Mouse (Mus musculus) limb, embryonic 10.5 days (tissue): Measurements from ENCODE around the gene Cacna1c. TPM values are rescaled to one million over a fixed set of nuclear protein-coding genes. Genes with fewer than 3 reads are reported as not detected.
"Not testable (repeated sequence)": the region's sequence is repeated elsewhere in the genome, so short reads cannot be mapped to it uniquely, and the experiment has no call there.

Experiments
- DNase-seq: peaks from one replicate; pipeline ENCODE4 v3.0.0-alpha.2; 2017; ENCODE audit warnings: low spot score
- H3K27ac ChIP-seq: fragments of 300-500 bp; sonication (generic); 2 replicates; pipeline ENCODE4 v1.5.1; 2016; ENCODE audit warnings: mild to moderate bottlenecking
- H3K27me3 ChIP-seq: fragments of 300-500 bp; sonication (generic); 2 replicates; pipeline ENCODE4 v1.6.1; 2016; ENCODE audit warnings: low read depth, mild to moderate bottlenecking; ENCODE audit not compliant: poor library complexity, severe bottlenecking
- H3K36me3 ChIP-seq: fragments of 300-500 bp; sonication (generic); 2 replicates; pipeline ENCODE4 v1.6.1; 2016; ENCODE audit warnings: mild to moderate bottlenecking, moderate library complexity
- H3K4me1 ChIP-seq: fragments of 300-500 bp; sonication (generic); 2 replicates; pipeline ENCODE4 v1.6.1; 2016
- H3K4me3 ChIP-seq: fragments of 300-500 bp; sonication (generic); 2 replicates; pipeline ENCODE4 v1.5.1; 2016; ENCODE audit warnings: mild to moderate bottlenecking, moderate library complexity
- H3K9me3 ChIP-seq: fragments of 300-500 bp; sonication (generic); replicated peaks from 2 replicates; pipeline ENCODE4 v1.6.1; 2016; ENCODE audit warnings: mild to moderate bottlenecking
- WGBS: fragments of 180-500 bp; shearing (Covaris S2); methylation state at CpG from one replicate; pipeline ENCODE4 v1.1.7; 2016; 5-methylcytosine and 5-hydroxymethylcytosine counted together
- polyA plus RNA-seq: library from polyadenylated mRNA; unstranded; fragments of >200 nt; fragmentation: Nextera tagmentation; extraction: Ambion mirVana; gene quantifications from 2 replicates; pipeline ENCODE4 v1.2.1, GENCODE M21; 2016

The Cacna1c gene
- polyA plus RNA-seq, 1 experiment from 2014 or later = 10.2 TPM

DNA sequence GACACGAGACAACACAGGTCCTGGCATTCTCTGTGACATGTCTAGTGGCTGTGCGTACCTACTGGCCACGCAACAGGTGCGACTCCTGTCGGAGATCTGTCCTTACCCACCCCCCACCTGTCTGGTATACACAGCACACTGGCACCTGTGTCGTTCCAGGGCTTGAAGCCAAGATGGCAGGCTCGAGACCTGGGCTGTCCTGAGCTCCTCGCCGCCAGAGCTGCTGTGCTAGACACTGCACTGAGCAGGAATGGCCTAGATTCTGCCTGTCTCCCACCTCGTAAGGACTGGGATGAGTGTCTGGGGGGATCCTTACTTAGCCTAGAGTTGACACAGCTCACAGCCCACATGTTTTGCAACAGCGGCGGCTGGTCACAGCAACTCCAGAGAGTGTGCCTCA, 29.0 kb upstream of the Cacna1c start:
- Histone ChIP-seq H3K4me3 (no peak overlapping the region), H3K27me3 (no peaks in the 10 kb centered on the region), H3K36me3 (peaks cover 7% of the 10 kb centered on the region; the same call in 1 of the 2 replicates), H3K4me1 (no peaks in the 10 kb centered on the region; the same call in 1 of the 2 replicates), H3K27ac (no peak overlapping the region), H3K9me3 (no peaks in the 10 kb centered on the region)
- no peak for DNase-seq
- WGBS = 89% methylated on average over 12 of the region's 12 CpGs

DNA sequence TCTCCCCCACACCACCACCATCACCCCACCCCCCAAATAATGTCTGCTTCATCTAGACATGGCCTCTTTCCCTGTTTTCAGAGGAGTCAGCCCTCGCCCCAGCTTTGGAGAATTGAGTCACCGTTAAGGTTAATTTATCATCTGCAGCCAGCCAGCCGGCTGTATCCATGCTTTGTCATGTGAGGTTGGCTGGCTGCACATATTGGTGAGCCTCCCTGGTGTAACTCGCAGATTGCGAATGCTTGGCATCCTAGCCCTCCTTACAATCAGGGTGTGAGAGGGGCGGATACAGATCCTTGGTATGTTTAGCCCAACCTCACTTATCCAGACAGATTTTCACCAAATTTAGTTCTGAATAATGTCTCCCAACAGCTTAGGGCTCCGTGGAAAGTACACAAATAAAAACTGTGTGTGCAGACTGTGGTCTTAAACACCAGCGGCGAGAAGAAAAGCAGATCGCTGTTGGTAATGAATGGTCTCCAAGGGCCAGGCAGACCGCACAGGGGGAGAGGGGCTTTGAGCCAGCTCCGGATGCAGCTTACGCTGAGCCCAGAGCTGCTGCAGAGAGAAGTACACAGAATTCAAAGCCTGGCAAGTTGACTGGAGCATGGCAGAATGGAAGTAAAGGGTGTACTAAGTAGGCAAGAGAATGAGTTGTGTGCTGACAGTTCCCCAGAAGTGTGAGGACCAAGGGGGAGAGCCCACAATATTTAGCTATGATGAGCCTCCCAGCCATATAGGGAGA, 28.4 kb upstream of the Cacna1c start:
- no peak overlapping the region for H3K4me3 ChIP-seq
- no peaks in the 10 kb centered on the region for H3K9me3 ChIP-seq
- 88% methylated on average over 13 of the region's 13 CpGs for WGBS
- no peak for DNase-seq
- no peak overlapping the region for H3K27ac ChIP-seq
- peaks cover 7% of the 10 kb centered on the region; the same call in 1 of the 2 replicates for H3K36me3 ChIP-seq
- no peaks in the 10 kb centered on the region for H3K27me3 ChIP-seq
- no peaks in the 10 kb centered on the region; the same call in 1 of the 2 replicates for H3K4me1 ChIP-seq

DNA sequence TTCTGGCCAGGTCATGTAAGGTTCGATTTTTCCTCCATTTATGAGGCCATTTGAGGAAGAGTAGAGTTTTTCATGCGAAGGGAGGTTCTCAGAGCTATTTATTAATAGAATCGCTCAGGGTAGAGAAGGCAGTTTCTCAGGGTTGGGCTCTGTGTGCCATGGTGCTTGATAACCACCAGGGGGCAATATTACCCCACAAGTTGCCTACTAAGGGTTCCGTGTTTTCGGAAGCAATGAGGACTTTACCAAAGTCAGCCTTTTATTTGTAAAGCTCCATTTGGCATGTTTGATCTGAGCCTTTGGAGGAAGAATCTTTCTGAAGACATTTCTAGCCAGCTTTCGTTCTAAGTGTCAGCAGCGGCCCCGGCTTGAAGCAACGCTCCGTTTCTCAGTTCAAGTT, 24.1 kb upstream of the Cacna1c start:
- Histone ChIP-seq H3K27ac (no peak overlapping the region), H3K9me3 (no peaks in the 10 kb centered on the region), H3K27me3 (no peaks in the 10 kb centered on the region), H3K4me1 (no peaks in the 10 kb centered on the region; the same call in 1 of the 2 replicates), H3K36me3 (peaks cover 17% of the 10 kb centered on the region), H3K4me3 (no peak overlapping the region)
- 52% methylated on average over 10 of the region's 10 CpGs for WGBS
- DNase-seq = peak; percentile 55

DNA sequence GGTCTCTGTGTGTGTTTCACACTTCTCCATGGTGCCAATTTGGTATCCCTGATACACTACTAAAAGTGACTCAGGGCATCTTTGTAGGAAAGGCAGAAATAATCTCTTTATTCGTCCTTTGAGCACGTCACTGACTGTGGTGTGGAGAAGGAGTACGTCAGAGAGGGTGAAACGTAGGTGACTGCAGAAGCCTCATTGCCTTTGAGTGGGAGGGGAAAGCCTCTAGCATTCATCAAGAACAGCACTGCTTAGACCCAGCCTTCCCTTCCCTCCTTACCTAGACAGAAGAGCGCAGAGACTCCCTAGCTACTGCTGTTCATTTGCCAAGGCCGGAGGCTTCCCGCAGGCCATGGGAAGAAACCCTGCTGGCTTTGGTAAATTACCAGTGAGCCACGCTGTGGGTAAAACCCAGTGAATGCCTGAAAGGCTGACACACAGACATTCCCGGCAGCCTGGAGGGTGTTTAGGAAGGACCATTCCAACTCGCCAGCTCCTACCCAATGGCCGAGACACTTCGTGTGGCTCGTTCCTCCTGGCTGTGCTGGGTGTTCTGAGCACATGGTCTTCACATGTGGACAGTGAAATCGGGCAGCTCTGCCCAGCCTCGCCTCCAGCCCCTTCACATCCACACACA, 23.1 kb upstream of the Cacna1c start:
- Histone ChIP-seq H3K36me3 (peaks cover 25% of the 10 kb centered on the region), H3K27ac (no peak overlapping the region)
- WGBS = 85% methylated on average over 15 of the region's 15 CpGs

DNA sequence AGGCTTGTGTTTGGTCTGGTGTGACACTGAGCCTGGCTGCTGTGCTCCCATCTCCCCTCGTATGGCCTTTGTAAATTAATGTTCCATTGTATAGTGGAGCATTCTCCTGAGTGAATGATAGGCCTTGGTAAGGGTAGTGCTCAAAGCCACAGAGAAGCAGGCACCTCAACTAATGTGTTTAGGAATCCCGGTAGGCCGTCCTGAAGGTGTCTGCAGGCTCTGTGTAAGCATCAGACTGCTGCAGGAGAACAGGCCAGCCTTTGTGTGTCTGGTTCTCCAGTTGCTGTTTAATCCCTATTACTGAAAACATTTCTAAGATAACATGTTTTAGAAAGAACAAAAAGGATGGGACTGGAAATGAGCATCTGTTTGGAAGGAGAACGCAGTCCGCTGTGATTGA, 22.4 kb upstream of the Cacna1c start:
- DNase-seq = no peak
- H3K4me1 ChIP-seq = no peaks in the 10 kb centered on the region
- no peaks in the 10 kb centered on the region for H3K27me3 ChIP-seq
- H3K27ac ChIP-seq = no peak overlapping the region
- no peak overlapping the region for H3K4me3 ChIP-seq
- no peaks in the 10 kb centered on the region for H3K9me3 ChIP-seq
- WGBS = 94% methylated on average over 5 of the region's 5 CpGs
- peaks cover 25% of the 10 kb centered on the region for H3K36me3 ChIP-seq

More for the DNA sequence above, 23.1 kb upstream of the Cacna1c start:
- H3K4me1 ChIP-seq = no peaks in the 10 kb centered on the region
- no peak for DNase-seq
- H3K9me3 ChIP-seq = no peaks in the 10 kb centered on the region
- H3K27me3 ChIP-seq = no peaks in the 10 kb centered on the region
- H3K4me3 ChIP-seq = no peak overlapping the region

DNA sequence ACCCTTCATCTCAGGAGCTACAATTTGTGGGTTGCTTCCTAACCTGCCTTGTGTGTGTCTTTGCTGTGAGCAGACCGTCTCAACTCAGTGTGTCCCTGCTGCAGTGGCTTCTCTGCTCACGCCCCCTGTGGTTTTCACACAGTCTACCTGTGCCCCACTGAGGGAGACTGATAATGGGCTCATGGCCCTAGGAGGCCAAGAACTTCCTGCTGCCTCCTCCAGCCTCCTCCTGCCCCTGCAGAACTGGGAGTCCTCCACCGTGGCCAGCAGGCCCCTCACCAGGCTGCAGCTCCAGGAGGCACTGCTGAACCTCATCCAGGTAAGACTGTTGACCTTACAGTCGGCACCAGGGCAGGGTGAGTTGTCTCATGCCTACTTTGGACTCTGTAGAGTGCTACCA, 21.4 kb upstream of the Cacna1c start:
- H3K36me3 ChIP-seq = peaks cover 33% of the 10 kb centered on the region
- H3K4me1 ChIP-seq = no peaks in the 10 kb centered on the region
- H3K27me3 ChIP-seq = no peaks in the 10 kb centered on the region
- no peak for DNase-seq
- no peak overlapping the region for H3K4me3 ChIP-seq
- no peaks in the 10 kb centered on the region for H3K9me3 ChIP-seq
- WGBS = 67% methylated on average over 4 of the region's 4 CpGs
- no peak overlapping the region for H3K27ac ChIP-seq

DNA sequence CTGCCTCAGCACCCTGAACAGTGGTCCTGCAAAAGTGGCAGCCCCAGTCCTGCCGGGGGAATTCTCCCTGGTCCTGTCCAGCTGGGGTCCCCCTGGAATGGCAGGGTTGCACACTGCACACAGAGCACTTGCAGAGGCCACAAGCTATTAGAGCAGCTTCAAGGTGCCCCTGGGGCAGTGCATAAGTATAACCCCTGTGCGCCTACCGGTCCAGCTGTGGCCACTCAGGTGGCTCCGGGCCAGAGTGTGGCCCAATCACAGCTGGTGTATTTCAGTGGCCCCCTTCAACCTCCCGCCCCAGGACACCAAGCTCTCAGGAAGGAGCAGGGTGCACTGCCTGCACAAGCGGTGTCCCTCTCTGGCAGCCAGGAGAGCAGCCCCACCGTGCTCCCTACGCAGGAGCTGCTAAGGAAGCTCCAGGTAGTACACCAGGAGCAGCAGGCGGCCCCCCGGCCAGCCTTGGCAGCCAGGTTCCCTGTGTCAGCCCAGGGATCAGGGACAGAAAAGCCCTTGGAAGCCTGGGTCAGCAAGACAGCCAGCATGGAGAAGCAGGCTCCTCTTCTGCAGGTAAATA, 18.9 kb upstream of the Cacna1c start:
- 83% methylated on average over 10 of the region's 10 CpGs for WGBS
- Histone ChIP-seq H3K4me3 (no peak overlapping the region), H3K27me3 (no peaks in the 10 kb centered on the region), H3K27ac (no peak overlapping the region), H3K4me1 (no peaks in the 10 kb centered on the region), H3K9me3 (no peaks in the 10 kb centered on the region), H3K36me3 (peaks cover 30% of the 10 kb centered on the region)
- no peak for DNase-seq

DNA sequence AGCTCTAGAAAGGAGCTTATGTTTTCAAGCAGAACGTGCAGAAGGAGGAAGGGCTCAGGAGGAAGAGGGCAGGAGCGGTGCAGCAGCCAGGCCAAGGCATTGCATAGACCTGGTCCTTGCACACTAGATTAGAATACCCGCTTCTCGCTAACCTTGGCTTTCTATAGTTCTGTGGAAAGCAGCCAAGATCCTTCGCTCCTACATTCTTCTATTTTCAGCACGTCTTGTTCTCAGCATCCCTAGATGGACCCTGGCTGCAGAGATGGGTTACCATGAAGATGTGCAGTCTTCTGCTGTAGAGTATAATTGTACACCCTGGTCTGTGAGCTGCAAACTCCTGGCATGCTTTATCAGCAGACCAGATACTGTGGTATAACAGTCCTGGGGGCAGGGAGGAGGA, 18.0 kb upstream of the Cacna1c start:
- H3K4me3 ChIP-seq = no peak overlapping the region
- no peaks in the 10 kb centered on the region for H3K4me1 ChIP-seq
- no peaks in the 10 kb centered on the region for H3K27me3 ChIP-seq
- 83% methylated on average over 6 of the region's 6 CpGs for WGBS
- no peaks in the 10 kb centered on the region for H3K9me3 ChIP-seq
- H3K36me3 ChIP-seq = peaks cover 30% of the 10 kb centered on the region
- DNase-seq = no peak
- no peak overlapping the region for H3K27ac ChIP-seq

DNA sequence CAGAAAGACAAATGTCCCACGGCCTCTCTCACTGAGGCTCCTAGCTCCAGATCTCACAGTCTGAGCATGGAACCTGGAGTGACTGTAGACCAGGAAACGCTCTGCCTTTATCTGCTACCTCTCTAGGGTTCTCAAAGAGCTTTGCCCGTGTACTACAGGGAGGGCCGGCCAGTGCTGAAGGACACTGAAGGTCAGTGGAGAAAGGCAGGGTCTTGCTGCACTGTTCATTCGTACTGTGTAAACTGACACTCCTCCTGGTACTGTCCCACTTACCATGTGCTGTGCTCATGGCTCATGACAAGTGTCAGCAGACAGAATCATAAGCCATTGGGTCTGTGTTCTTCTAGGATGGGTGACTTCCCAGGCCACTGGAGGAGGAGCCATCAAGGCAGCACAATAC, 17.2 kb upstream of the Cacna1c start:
- DNase-seq = no peak
- peaks cover 30% of the 10 kb centered on the region for H3K36me3 ChIP-seq
- 87% methylated on average over 5 of the region's 5 CpGs for WGBS
- H3K9me3 ChIP-seq = no peaks in the 10 kb centered on the region
- no peaks in the 10 kb centered on the region for H3K4me1 ChIP-seq
- H3K27me3 ChIP-seq = no peaks in the 10 kb centered on the region
- no peak overlapping the region for H3K27ac ChIP-seq
- H3K4me3 ChIP-seq = no peak overlapping the region

DNA sequence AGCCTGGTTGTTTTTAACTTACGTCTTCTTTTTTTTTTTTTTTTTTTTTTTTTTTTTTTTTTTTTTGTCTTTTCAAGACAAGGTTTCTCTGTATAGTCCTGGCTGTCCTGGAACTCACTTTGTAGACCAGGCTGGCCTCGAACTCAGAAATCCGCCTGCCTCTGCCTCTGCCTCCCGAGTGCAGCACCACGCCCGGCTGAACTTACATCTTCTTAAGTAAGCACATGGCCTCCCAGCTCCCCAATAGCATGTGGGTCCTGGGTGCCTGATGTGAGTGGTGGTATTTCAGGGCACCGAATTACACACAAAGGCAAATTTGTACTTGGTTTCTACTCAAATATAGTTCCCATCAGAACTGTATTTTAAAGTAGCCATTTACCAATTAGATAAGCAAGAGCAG, 9.8 kb upstream of the Cacna1c start:
- H3K4me1 ChIP-seq, H3K27me3 ChIP-seq, DNase-seq, H3K27ac ChIP-seq, H3K4me3 ChIP-seq, H3K9me3 ChIP-seq, H3K36me3 ChIP-seq: not testable (repeated sequence)
- 88% methylated on average over 7 of the region's 7 CpGs for WGBS

DNA sequence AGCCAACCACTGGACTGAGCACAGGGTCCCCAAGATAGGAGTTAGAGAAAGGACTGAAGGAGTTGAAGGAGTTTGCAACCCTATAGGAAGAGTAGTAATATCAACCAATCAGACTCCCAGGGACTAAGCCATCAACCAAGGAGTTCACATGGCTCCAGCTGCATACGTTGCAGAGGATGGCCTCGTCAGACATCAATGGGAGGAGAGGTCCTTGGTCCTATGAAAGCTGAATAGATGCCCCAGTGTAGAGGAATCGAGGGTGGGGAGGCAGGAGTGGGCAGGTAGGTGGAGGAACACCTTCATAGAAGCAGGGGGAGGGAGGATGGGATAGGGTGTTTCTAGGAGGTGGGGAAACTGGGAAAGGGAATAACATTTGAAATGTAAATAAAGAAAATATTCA, 8.7 kb upstream of the Cacna1c start:
- Histone ChIP-seq H3K27me3 (no peaks in the 10 kb centered on the region), H3K27ac (no peak overlapping the region), H3K4me3 (no peak overlapping the region), H3K4me1 (no peaks in the 10 kb centered on the region), H3K36me3 (no peaks in the 10 kb centered on the region), H3K9me3 (no peaks in the 10 kb centered on the region)
- no peak for DNase-seq
- WGBS = 80% methylated on average over 3 of the region's 3 CpGs

DNA sequence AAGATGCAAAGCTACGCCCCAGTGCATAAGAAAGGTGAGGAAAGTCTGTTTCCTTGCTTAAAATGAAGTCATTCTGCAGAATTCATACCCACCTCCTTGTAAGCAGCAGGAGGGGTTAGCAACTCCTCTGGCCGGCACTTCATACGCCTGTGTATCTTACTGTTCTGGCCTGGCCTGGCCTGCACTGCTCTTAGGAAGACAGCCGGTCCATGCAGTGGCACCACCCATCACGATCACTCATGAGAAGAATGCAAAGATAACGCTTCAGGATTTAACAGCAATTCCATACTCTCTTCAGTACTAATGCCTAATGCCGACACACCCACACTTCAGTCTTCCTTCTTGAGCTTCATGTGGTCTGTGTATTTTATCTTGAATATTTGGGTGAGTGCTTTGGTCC, 8.1 kb upstream of the Cacna1c start:
- WGBS = 92% methylated on average over 7 of the region's 7 CpGs
- Histone ChIP-seq H3K4me3 (no peak overlapping the region), H3K4me1 (peaks cover 3% of the 10 kb centered on the region), H3K9me3 (no peaks in the 10 kb centered on the region), H3K27ac (no peak overlapping the region), H3K27me3 (no peaks in the 10 kb centered on the region), H3K36me3 (no peaks in the 10 kb centered on the region)
- no peak for DNase-seq

DNA sequence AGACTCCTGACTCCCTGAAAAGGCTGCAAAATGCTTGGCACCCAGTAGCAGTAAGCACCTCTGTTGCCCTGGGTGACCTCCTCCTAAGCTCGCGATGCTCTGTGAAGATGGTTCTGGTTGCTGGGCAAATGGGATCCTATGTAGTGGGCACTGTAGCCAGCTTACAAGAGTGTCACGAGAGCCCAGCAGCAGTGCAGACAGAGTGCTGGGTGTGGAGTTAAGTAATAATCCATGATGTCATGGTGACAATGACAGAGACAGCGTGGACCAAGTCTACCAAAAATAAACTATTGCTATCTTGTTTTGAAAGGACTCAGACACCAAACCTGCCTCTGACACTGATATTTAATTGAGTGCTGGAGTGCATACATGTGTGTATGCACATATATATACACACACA, 5.4 kb upstream of the Cacna1c start:
- 90% methylated on average over 4 of the region's 4 CpGs for WGBS
- no peak for DNase-seq
- H3K27ac ChIP-seq = no peak overlapping the region
- no peaks in the 10 kb centered on the region for H3K27me3 ChIP-seq
- no peaks in the 10 kb centered on the region for H3K9me3 ChIP-seq
- no peak overlapping the region for H3K4me3 ChIP-seq
- H3K4me1 ChIP-seq = peaks cover 14% of the 10 kb centered on the region
- no peaks in the 10 kb centered on the region for H3K36me3 ChIP-seq
